Mouse (Mus musculus) hindbrain, embryonic 13.5 days (tissue): ENCODE data around the gene Nelfb. TPM values are rescaled to one million over a fixed set of nuclear protein-coding genes. Genes with fewer than 3 reads are reported as not detected.

Experiments
- ATAC-seq: fragments of 200-750 bp; cut with Nextera tagmentation; 2 replicates; pipeline ENCODE4 v1.8.0; 2017; ENCODE audit warnings: moderate TSS enrichment; ENCODE audit not compliant: low FRiP score
- H3K27ac ChIP-seq: fragments of 300-500 bp; sonication (generic); 2 replicates; pipeline ENCODE4 v1.5.1; 2015; ENCODE audit warnings: inconsistent platforms, mild to moderate bottlenecking, moderate library complexity
- H3K27me3 ChIP-seq: fragments of 300-500 bp; sonication (generic); 2 replicates; pipeline ENCODE4 v1.6.1; 2015; ENCODE audit warnings: mild to moderate bottlenecking, inconsistent platforms
- H3K36me3 ChIP-seq: fragments of 300-500 bp; sonication (generic); 2 replicates; pipeline ENCODE4 v1.6.1; 2015; ENCODE audit warnings: mild to moderate bottlenecking, inconsistent platforms
- H3K4me1 ChIP-seq: fragments of 300-500 bp; sonication (generic); replicated peaks from 2 replicates; pipeline ENCODE4 v1.6.1; 2015; ENCODE audit warnings: inconsistent platforms
- H3K4me2 ChIP-seq: fragments of 300-500 bp; sonication (generic); 2 replicates; pipeline ENCODE4 v1.6.1; 2015; ENCODE audit warnings: inconsistent platforms, mild to moderate bottlenecking, moderate library complexity
- H3K4me3 ChIP-seq: fragments of 300-500 bp; sonication (generic); 2 replicates; pipeline ENCODE4 v1.5.1; 2015; ENCODE audit warnings: mild to moderate bottlenecking, inconsistent platforms
- H3K9ac ChIP-seq: fragments of 300-500 bp; sonication (generic); 2 replicates; pipeline ENCODE4 v1.6.1; 2015; ENCODE audit warnings: mild to moderate bottlenecking, inconsistent platforms
- H3K9me3 ChIP-seq: fragments of 300-500 bp; sonication (generic); 2 replicates; pipeline ENCODE4 v1.6.1; 2016; ENCODE audit warnings: inconsistent platforms
- whole genome bisulfite sequencing: fragments of 180-500 bp; shearing (Covaris S2); methylation state at CpG from one replicate; pipeline ENCODE4 v1.1.7; 2015; 5-methylcytosine and 5-hydroxymethylcytosine counted together
- polyA plus RNA-seq: library from polyadenylated mRNA; unstranded; fragments of >200 nt; fragmentation: Nextera tagmentation; extraction: Ambion mirVana; gene quantifications from 2 replicates; pipeline ENCODE4 v1.2.1, GENCODE M21; 2015

Nelfb gene
- polyA plus RNA-seq, 1 experiment from 2014 or later, result 98.3 TPM

DNA sequence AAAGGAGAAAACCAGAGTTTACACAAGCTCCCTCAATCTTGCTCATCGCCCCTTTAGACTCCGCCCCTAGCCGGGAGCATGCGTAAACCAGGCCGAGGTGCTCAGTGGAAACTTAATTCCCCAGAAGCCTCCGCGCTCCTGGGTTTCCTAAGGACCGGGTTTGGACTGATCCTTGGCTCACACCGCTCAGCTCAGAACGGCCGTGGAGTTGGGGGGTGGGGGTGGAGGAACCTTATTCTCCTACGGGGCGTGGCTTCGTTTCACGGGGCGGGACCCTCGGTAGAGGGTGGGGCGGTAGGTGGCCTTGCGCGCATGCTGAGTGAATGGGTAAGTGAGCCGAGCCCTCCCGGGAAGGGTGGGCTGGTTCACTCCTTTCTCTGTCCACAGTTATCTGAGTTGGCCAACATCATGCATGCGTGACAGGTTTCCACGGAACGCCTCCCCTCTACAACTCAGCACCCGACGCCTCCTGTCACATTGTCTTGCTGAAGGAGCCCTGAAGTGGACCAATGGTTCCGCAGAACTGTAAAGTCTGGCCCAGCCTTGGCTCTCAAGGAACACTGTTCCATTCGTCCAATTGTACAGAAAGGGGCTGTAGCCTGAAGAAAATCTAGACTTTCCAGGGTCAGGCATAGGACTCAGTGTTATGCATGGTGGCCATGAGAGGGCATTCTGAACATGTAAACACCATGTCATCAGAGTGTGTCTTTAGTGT, 29.6 kb upstream of the Nelfb start:
- 1% methylated on average over 29 of the region's 29 CpGs for WGBS

DNA sequence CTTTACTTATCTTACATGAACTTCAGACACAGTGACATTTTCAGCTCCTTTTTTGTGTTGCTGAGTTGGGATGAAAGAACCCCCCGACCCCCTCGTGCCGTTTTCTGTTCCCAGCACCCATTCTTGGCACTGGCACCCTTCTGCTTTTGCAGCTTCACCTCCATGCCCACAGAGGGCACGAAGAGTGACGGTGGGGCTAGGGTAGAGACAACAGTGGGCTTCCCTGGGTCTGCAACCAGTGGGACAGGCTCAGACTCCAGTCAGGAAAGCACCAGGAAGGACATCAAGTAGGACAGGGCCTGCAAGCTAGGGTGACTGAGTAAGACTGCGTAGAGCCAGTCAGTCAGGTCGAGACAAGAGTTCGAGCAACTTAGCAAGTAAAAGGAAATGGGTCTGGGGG, 29.0 kb upstream of the Nelfb start:
- peak; percentile 14 for ATAC-seq
- Histone ChIP-seq H3K4me3 (peak overlapping the region; percentile 70), H3K4me2 (peak overlapping the region; percentile 89), H3K9me3 (no peaks in the 10 kb centered on the region), H3K27ac (peak overlapping the region; percentile 68), H3K4me1 (peaks cover 42% of the 10 kb centered on the region), H3K27me3 (peaks cover 37% of the 10 kb centered on the region), H3K9ac (peak overlapping the region; percentile 90), H3K36me3 (peaks cover 9% of the 10 kb centered on the region)
- 53% methylated on average over 8 of the region's 8 CpGs for WGBS

More for the DNA sequence above, 29.6 kb upstream of the Nelfb start:
- Histone ChIP-seq H3K4me3 (peak overlapping the region; percentile 70), H3K27me3 (peaks cover 33% of the 10 kb centered on the region), H3K9ac (peak overlapping the region; percentile 90), H3K4me2 (peak overlapping the region; percentile 89), H3K27ac (peak overlapping the region; percentile 78), H3K36me3 (peaks cover 14% of the 10 kb centered on the region), H3K9me3 (no peaks in the 10 kb centered on the region), H3K4me1 (peaks cover 42% of the 10 kb centered on the region)
- ATAC-seq, result peak; percentile 60

DNA sequence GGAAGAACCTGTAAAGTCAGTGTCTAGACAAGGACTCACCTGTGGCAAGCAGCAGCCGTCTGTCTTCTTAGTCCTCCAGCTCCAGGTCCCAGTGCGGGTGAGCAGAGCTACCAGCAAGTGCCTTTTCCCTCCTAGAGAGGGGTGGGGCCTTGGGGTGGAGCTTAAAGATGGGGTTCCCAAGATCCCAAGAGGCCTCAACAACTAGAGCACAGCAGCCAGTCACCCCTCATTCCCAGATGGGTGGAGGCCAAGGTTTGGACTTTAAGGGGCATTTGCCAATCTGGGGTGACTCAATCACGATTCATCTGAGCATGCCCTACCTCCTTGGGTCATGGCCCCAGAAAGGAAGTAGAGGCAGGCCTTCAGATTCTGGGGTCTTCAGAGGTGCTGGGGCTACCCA, 28.5 kb upstream of the Nelfb start:
- 89% methylated on average over 3 of the region's 3 CpGs for WGBS
- H3K9ac ChIP-seq, result no peak overlapping the region
- H3K9me3 ChIP-seq, result no peaks in the 10 kb centered on the region
- no peak overlapping the region for H3K4me3 ChIP-seq
- H3K4me2 ChIP-seq, result no peak overlapping the region
- H3K36me3 ChIP-seq, result peaks cover 7% of the 10 kb centered on the region; the same call in 1 of the 2 replicates
- no peak for ATAC-seq
- peaks cover 43% of the 10 kb centered on the region for H3K27me3 ChIP-seq
- H3K27ac ChIP-seq, result no peak overlapping the region
- peaks cover 42% of the 10 kb centered on the region for H3K4me1 ChIP-seq

DNA sequence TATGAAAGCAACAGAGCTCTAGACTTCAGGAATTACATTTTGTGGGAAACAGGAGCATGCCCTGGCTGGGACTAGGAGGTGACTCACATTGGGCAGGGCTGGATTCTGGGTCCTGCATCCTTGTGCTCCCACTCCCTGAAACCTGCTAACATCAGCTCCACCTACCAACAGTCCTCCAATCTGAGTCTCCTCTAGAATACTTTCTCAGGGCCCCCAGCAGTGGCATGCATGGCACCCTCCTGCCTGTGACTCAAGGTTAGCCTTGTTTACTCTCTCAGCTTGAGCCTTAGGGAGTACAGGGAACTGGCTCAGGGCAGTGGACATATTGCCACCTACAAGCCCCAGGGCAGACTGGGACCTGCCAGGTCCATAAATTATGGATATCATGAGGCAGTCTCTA, 26.8 kb upstream of the Nelfb start:
- Histone ChIP-seq H3K27me3 (peaks cover 52% of the 10 kb centered on the region), H3K27ac (no peak overlapping the region), H3K4me3 (no peak overlapping the region), H3K4me2 (no peak overlapping the region), H3K9me3 (no peaks in the 10 kb centered on the region), H3K4me1 (peaks cover 29% of the 10 kb centered on the region), H3K9ac (no peak overlapping the region), H3K36me3 (no peaks in the 10 kb centered on the region)
- no peak for ATAC-seq

DNA sequence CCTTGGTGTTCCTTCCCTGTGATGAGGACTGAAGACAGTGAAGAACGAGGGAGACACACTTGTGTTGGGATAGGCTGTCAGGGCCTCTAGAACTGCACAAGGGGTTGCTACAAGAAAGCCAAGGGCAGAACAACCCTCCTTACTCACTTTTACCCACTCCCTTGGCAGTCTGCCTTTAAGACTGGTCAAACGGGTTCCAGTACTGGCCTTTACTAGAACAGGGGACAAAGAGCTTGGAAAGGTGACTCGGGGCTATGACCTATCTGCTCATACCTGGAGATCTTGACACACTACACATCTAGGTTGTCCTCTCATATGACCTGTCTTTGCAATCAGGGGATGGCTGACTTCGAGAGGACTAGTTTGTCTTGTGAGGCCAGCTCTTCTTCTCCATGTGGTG, 26.2 kb upstream of the Nelfb start:
- Histone ChIP-seq H3K27me3 (peaks cover 49% of the 10 kb centered on the region), H3K4me1 (peaks cover 23% of the 10 kb centered on the region), H3K4me3 (no peak overlapping the region), H3K27ac (no peak overlapping the region), H3K4me2 (no peak overlapping the region), H3K9me3 (no peaks in the 10 kb centered on the region), H3K9ac (no peak overlapping the region), H3K36me3 (no peaks in the 10 kb centered on the region)
- 74% methylated on average over 4 of the region's 4 CpGs for WGBS
- ATAC-seq, result no peak

DNA sequence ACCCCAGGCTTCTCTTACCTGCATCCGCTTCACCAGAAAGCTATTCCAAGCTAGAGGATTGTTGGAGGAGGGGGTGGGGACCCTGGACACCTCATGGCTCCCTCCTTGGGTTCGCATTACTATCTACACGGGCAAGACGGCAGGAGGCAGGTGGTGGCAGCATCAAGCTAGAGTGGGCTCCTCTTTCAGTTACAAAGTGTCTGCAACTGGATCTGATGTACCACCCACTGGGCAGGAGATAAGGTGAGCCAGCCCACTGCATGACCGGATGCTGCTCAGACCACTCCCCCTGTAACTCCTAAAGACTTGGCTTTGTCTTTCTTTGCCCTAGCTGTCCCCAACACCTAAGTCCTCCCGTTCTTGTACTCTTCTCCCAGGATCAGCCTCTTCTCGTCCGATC, 25.3 kb upstream of the Nelfb start, which contains the start of gene Rnf224:
Rnf224 (minus strand) TSS at position 174 of the 400 bp plus-strand sequence.
- no peaks in the 10 kb centered on the region for H3K9me3 ChIP-seq
- ATAC-seq, result no peak
- no peak within 1 kb of the TSS for H3K4me2 ChIP-seq
- peaks cover 52% of the 10 kb centered on the region for H3K27me3 ChIP-seq
- no peak within 1 kb of the TSS for H3K9ac ChIP-seq
- H3K36me3 ChIP-seq, result no peaks in the 10 kb centered on the region
- H3K4me1 ChIP-seq, result peaks cover 14% of the 10 kb centered on the region
- no peak within 1 kb of the TSS for H3K27ac ChIP-seq
- no peak within 1 kb of the TSS for H3K4me3 ChIP-seq
- WGBS, result 43% methylated on average over 8 of the region's 8 CpGs

DNA sequence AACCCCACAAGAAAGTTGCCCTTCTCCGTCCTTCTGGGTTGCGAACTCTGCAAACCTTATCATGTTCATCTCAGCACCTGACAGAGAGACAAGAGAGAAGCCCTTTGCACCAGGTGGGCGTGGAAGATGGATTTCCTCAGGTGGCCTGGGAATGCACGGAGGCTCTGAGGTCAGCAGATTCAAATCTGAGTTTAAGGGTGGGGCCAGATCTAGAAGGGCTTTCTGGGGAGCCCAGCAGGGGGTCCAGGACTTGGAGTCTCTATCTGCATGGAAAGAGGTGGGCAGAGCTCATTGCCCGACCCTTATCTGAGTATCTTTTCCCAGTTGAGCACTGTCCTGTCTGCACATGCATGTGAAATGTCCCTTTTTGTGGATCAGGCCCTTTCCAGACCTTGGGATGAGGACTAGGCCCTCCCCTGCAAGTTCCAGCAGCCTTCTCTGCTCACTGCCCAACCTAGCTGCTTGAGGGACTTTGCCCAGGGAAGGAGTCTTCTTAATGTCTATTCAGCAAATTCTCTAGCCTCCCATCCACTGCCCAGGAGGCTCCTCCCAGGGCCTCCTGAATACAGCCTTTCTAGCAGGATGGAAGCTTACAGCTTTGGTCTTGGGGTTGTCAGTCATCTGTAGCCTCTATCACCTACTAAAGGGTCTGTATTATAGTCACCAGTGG, 23.4 kb upstream of the Nelfb start:
- 78% methylated on average over 5 of the region's 5 CpGs for WGBS
- Histone ChIP-seq H3K27ac (no peak overlapping the region), H3K9me3 (no peaks in the 10 kb centered on the region), H3K4me3 (no peak overlapping the region), H3K9ac (no peak overlapping the region), H3K4me1 (no peaks in the 10 kb centered on the region), H3K36me3 (no peaks in the 10 kb centered on the region), H3K4me2 (no peak overlapping the region), H3K27me3 (peaks cover 64% of the 10 kb centered on the region)
- no peak for ATAC-seq

DNA sequence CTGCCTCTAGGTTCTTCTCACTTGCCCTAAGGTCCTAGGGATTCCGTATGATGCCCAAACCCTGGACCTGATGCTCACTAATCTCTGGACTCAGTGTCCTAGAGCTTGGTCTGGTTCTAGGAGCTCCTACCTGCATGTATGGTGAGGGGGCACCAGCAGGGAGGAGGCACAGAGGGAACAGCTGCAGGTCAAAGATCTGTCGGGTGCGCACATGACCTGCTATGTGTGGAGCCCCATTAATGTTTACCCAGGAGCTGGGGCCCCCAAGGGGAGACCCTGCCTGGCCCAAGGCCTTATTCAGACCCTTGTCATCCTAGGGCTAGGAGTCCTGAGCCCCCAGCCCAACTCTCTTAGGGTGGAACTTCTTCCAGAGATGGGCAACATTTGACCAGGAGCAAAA, 22.8 kb upstream of the Nelfb start, which contains the start of gene Slc34a3:
Slc34a3 (minus strand) TSS at position 315 of the 400 bp plus-strand sequence.
- WGBS, result 83% methylated on average over 3 of the region's 3 CpGs
- no peak for ATAC-seq
- peaks cover 2% of the 10 kb centered on the region for H3K4me1 ChIP-seq

DNA sequence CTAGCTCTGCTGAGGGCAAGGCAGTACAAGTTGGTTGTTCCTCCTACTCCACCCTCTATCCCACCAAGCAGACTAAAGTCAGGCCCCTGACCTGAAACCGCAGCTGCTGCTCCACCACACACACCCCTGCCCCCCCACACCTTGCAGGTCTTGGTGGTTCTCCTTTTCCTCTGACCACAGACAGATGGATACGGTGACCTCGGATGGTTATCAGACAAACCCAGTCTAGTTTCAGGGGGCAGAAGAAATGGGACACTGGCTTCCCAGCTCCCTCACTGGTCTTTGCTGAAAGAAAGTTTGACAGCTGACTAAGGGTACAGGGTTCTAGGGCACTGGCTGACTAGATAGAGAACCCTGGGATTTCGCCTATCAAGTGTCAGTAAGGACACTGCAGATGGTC, 22.1 kb upstream of the Nelfb start:
- Histone ChIP-seq H3K36me3 (no peaks in the 10 kb centered on the region), H3K4me1 (peaks cover 7% of the 10 kb centered on the region), H3K9ac (no peak overlapping the region), H3K4me3 (no peak overlapping the region), H3K27ac (no peak overlapping the region), H3K27me3 (peaks cover 59% of the 10 kb centered on the region), H3K9me3 (no peaks in the 10 kb centered on the region), H3K4me2 (no peak overlapping the region)
- WGBS, result 79% methylated on average over 4 of the region's 4 CpGs
- no peak for ATAC-seq

More for the DNA sequence above, 22.8 kb upstream of the Nelfb start, which contains the start of gene Slc34a3:
- H3K36me3 ChIP-seq, result no peaks in the 10 kb centered on the region
- peaks cover 61% of the 10 kb centered on the region for H3K27me3 ChIP-seq
- H3K9ac ChIP-seq, result no peak within 1 kb of the TSS
- H3K27ac ChIP-seq, result no peak within 1 kb of the TSS
- no peak within 1 kb of the TSS for H3K4me3 ChIP-seq
- H3K9me3 ChIP-seq, result no peaks in the 10 kb centered on the region
- no peak within 1 kb of the TSS for H3K4me2 ChIP-seq

DNA sequence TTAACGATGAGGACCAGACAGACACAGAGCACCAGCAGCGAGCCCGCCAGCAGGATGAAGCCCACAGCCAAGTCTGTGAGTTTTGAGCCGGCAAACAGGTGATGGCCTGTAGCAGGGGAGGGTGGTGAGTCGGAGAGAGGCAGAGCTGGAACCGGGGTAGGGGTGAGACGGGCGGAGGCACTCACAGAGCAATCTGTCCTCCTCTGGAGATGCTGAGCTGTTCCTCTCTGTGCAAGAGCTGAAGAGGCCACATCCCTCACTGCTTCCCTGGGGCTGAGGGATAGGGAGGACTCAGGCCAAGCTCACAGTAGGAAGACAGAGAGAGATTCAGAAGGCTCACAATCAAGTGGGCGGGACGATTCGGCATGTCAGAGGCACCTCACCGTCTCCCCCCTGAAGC, 19.7 kb upstream of the Nelfb start:
- WGBS, result 57% methylated on average over 12 of the region's 12 CpGs
- no peak overlapping the region for H3K27ac ChIP-seq

DNA sequence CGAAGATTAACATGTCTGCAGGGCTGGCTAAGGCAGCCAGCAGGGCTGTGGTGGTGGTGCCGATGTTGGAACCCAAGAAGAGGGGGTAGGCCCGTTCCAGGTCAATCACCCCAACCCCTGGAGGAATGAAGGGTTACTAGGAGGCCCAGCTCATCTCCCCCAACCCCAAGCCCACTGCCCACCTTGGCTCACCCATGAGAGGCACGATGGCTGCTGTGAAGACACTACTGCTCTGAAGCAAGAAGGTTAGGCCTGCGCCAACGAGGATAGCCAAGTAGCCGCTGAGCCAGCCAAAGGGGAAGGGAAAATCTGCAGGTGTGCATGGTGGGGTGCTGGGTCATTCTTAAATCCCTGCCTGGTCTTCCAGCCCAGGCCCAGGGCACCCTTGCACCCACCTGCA, 19.3 kb upstream of the Nelfb start:
- no peak overlapping the region for H3K4me2 ChIP-seq
- no peak overlapping the region for H3K9ac ChIP-seq
- H3K9me3 ChIP-seq, result no peaks in the 10 kb centered on the region
- whole genome bisulfite sequencing, result 91% methylated on average over 7 of the region's 7 CpGs
- no peak for ATAC-seq
- no peak overlapping the region for H3K27ac ChIP-seq
- H3K4me3 ChIP-seq, result no peak overlapping the region
- H3K36me3 ChIP-seq, result no peaks in the 10 kb centered on the region
- H3K4me1 ChIP-seq, result peaks cover 12% of the 10 kb centered on the region
- peaks cover 33% of the 10 kb centered on the region for H3K27me3 ChIP-seq

More for the DNA sequence above, 19.7 kb upstream of the Nelfb start:
- Histone ChIP-seq H3K27me3 (peaks cover 37% of the 10 kb centered on the region), H3K4me1 (peaks cover 8% of the 10 kb centered on the region), H3K4me3 (no peak overlapping the region), H3K4me2 (no peak overlapping the region), H3K9me3 (no peaks in the 10 kb centered on the region), H3K36me3 (no peaks in the 10 kb centered on the region), H3K9ac (no peak overlapping the region)
- ATAC-seq, result no peak

DNA sequence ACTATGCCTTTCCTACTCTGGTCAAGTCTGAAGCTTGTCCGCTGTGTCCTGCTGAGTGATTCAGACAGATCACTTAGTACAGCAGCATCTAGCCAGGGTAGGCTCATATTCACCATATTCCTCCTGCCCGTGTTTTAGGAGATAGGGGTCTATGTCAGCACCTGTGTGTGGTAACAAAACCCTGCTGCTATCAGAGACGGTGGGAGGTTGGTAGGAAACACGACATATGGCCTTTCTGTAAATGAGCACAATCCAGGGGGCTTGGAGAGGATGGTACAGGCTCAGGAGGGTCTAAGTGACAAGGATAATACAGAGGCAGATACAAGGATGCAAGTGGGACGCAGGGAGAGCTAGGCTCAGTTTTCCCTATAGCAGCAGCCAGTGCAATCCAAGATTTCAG, 18.3 kb upstream of the Nelfb start:
- Histone ChIP-seq H3K9ac (no peak overlapping the region), H3K27ac (no peak overlapping the region), H3K4me3 (no peak overlapping the region), H3K36me3 (no peaks in the 10 kb centered on the region), H3K27me3 (peaks cover 24% of the 10 kb centered on the region), H3K9me3 (no peaks in the 10 kb centered on the region), H3K4me1 (peaks cover 16% of the 10 kb centered on the region), H3K4me2 (no peak overlapping the region)
- 82% methylated on average over 5 of the region's 5 CpGs for WGBS
- no peak for ATAC-seq
